Mouse (Mus musculus) forebrain, embryonic 16.5 days (tissue): ENCODE results near the gene Olfr646. TPM values are rescaled to one million over a fixed set of nuclear protein-coding genes. Genes with fewer than 3 reads are reported as not detected.

Source experiments
- ATAC-seq: fragments of 200-750 bp; cut with Nextera tagmentation; 2 replicates; pipeline ENCODE4 v1.8.0; 2017; ENCODE audit warnings: mild to moderate bottlenecking, moderate library complexity
- H3K27ac ChIP-seq: fragments of 300-500 bp; sonication (generic); 2 replicates; pipeline ENCODE4 v1.5.1; 2014; ENCODE audit warnings: low read length, control low read depth
- H3K27me3 ChIP-seq: fragments of 300-500 bp; sonication (generic); replicated peaks from 2 replicates; pipeline ENCODE4 v1.6.1; 2014; ENCODE audit warnings: low read length; ENCODE audit not compliant: control insufficient read depth, insufficient read depth
- H3K36me3 ChIP-seq: fragments of 300-500 bp; sonication (generic); 2 replicates; pipeline ENCODE4 v1.6.1; 2014; ENCODE audit not compliant: control insufficient read depth, insufficient read depth
- H3K4me1 ChIP-seq: fragments of 300-500 bp; sonication (generic); replicated peaks from 2 replicates; pipeline ENCODE4 v1.6.1; 2014; ENCODE audit warnings: low read length; ENCODE audit not compliant: control insufficient read depth, insufficient read depth
- H3K4me2 ChIP-seq: fragments of 300-500 bp; sonication (generic); 2 replicates; pipeline ENCODE4 v1.6.1; 2014; ENCODE audit warnings: mild to moderate bottlenecking, low read length, control low read depth
- H3K4me3 ChIP-seq: fragments of 300-500 bp; sonication (generic); replicated peaks from 2 replicates; pipeline ENCODE4 v1.5.1; 2014; ENCODE audit warnings: mild to moderate bottlenecking, low read length, control low read depth
- H3K9ac ChIP-seq: fragments of 300-500 bp; sonication (generic); replicated peaks from 2 replicates; pipeline ENCODE4 v1.6.1; 2014; ENCODE audit warnings: low read depth, low read length, control low read depth
- H3K9me3 ChIP-seq: fragments of 300-500 bp; sonication (generic); 2 replicates; pipeline ENCODE4 v1.6.1; 2016; ENCODE audit warnings: low read length; ENCODE audit not compliant: control insufficient read depth
- WGBS: fragments of 180-500 bp; shearing (Covaris S2); extraction: QIAGEN DNeasy Blood & Tissue Kit; methylation state at CpG from one replicate; pipeline ENCODE4 v1.1.7; 2014; 5-methylcytosine and 5-hydroxymethylcytosine counted together
- polyA plus RNA-seq: library from polyadenylated mRNA; unstranded; fragments of >200 nt; fragmentation: Nextera tagmentation; extraction: Ambion mirVana; gene quantifications from 2 replicates; pipeline ENCODE4 v1.2.1, GENCODE M21; 2015

Gene Olfr646
- polyA plus RNA-seq, result not detected in 2 replicates

DNA sequence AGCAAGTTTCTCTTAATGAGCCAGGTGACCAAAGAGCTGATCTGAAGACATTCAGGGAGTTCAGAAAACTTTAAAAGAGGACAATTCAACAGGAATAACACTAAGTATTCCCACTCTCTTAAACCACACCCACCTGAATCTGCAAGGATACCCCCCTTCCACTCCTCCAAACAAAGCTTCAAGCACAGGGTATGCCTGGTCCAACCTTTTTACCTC, at the start of gene Olfr646:
Gene Olfr646 (plus strand): TSS at position 117 of the 216 bp plus-strand sequence.
- no peak within 1 kb of the TSS for H3K4me2 ChIP-seq
- H3K27ac ChIP-seq, result no peak within 1 kb of the TSS
- no peaks in the 10 kb centered on the region for H3K27me3 ChIP-seq
- H3K9me3 ChIP-seq, result no peaks in the 10 kb centered on the region
- H3K4me3 ChIP-seq, result no peak within 1 kb of the TSS
- H3K4me1 ChIP-seq, result no peaks in the 10 kb centered on the region
- no peak for ATAC-seq
- no peak within 1 kb of the TSS for H3K9ac ChIP-seq
- no peaks in the 10 kb centered on the region for H3K36me3 ChIP-seq

- ATAC-seq, result no peak
- 94% methylated on average over 1 of the region's 1 CpGs for WGBS
Observed at GRCm38 (mm10) chr7:104059215-104059614, 45.5 kb upstream of the Olfr646 start.

GRCm38 (mm10) chr7:104061345-104061744, 43.3 kb upstream of the Olfr646 start, which contains the start of gene 4930516K23Rik:
4930516K23Rik (minus strand) TSS chr7:104061445.
- no peak for ATAC-seq
- Histone ChIP-seq H3K9me3 (no peaks in the 10 kb centered on the region), H3K27me3 (no peaks in the 10 kb centered on the region), H3K36me3 (no peaks in the 10 kb centered on the region), H3K4me2 (no peak within 1 kb of the TSS), H3K4me3 (no peak within 1 kb of the TSS), H3K9ac (no peak within 1 kb of the TSS), H3K27ac (no peak within 1 kb of the TSS), H3K4me1 (no peaks in the 10 kb centered on the region)
- WGBS, result 57% methylated on average over 2 of the region's 2 CpGs

More at GRCm38 (mm10) chr7:104059215-104059614, 45.5 kb upstream of the Olfr646 start:
- H3K9me3 ChIP-seq, result no peaks in the 10 kb centered on the region
- no peaks in the 10 kb centered on the region for H3K36me3 ChIP-seq
- no peaks in the 10 kb centered on the region for H3K27me3 ChIP-seq
- H3K4me2 ChIP-seq, result no peak overlapping the region
- no peaks in the 10 kb centered on the region for H3K4me1 ChIP-seq
- no peak overlapping the region for H3K4me3 ChIP-seq
- H3K27ac ChIP-seq, result no peak overlapping the region
- H3K9ac ChIP-seq, result no peak overlapping the region

GRCm38 (mm10) chr7:104071769-104072168, 32.9 kb upstream of the Olfr646 start, which contains the start of gene Olfr644:
Olfr644 (minus strand) TSS chr7:104071869.
- H3K27me3 ChIP-seq, result no peaks in the 10 kb centered on the region
- no peak within 1 kb of the TSS for H3K27ac ChIP-seq
- H3K4me3 ChIP-seq, result no peak within 1 kb of the TSS
- H3K36me3 ChIP-seq, result no peaks in the 10 kb centered on the region
- no peaks in the 10 kb centered on the region for H3K4me1 ChIP-seq
- WGBS, result 70% methylated on average over 2 of the region's 2 CpGs
- H3K4me2 ChIP-seq, result no peak within 1 kb of the TSS
- no peak within 1 kb of the TSS for H3K9ac ChIP-seq
- H3K9me3 ChIP-seq, result 0 out of 2 replicates have a peak, but pooled peaks cover 3% of the 10 kb centered on the region
- no peak for ATAC-seq

DNA sequence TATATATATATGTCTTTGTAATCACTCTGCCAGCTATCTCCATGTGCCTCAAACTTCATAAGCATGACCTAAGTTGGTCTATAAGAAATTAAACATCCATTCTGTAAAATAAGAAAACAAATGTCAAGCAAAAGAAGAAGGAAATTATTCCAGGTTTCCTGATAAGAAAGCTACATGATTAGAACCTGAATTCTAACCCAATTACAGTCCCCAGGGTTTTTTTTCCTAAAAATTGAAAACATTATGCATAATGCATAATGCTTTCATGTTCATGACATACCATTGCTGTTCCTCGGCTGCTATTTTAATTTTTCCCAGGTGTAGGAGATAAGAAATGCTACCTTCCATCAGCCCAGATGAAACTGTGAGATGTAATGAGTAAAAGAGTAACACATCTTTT, 19.3 kb upstream of the Olfr646 start, which contains the start of gene Olfr645:
Gene Olfr645 (minus strand): TSS at position 101 of the 400 bp plus-strand sequence.
- Histone ChIP-seq H3K4me3 (no peak within 1 kb of the TSS), H3K4me1 (no peaks in the 10 kb centered on the region), H3K4me2 (no peak within 1 kb of the TSS), H3K9ac (no peak within 1 kb of the TSS), H3K27me3 (no peaks in the 10 kb centered on the region), H3K36me3 (no peaks in the 10 kb centered on the region), H3K9me3 (no peaks in the 10 kb centered on the region), H3K27ac (no peak within 1 kb of the TSS)
- ATAC-seq, result no peak
- 88% methylated on average over 1 of the region's 1 CpGs for WGBS

DNA sequence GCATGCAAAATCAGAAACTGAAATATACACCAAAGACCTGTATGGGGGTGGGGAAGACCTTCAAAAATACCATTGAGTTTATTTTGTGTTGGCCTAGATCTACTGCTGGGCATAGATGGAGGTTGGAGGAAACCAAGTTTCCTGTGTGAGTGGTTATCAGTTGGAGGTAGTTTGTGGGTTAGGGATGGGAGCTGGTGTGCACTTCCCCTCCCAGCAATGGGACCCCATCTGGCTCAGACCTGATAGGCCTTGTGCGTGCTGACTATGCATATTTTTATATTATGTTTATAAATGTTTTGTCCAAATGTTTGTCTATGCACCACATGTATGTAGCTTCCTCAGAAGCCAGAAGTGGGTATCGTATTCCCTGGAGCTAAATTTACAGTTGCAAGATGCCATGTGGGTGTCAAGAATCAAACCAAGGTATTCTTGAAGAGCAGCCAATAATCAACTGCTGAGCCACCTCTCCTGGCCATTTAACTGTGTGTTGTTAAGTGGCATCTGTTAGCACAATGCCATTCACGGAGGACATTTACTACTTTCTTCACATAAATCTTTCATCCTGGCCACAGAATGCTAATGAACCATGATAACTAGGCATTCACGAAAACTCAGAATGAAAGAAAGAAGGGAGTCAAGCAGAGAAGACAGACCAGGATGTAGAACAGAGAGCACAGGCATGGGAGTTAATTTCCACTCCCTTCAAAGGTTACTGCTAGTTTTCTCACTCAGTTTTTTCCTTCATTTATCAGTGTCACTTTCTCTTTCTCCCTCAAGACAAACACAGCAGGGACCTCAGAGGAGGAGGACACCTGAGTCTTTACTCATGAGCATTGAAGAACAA, 538 bp upstream of the Olfr646 start:
- H3K36me3 ChIP-seq, result no peaks in the 10 kb centered on the region
- no peak overlapping the region for H3K4me2 ChIP-seq
- no peaks in the 10 kb centered on the region for H3K9me3 ChIP-seq
- no peaks in the 10 kb centered on the region for H3K27me3 ChIP-seq
- H3K4me1 ChIP-seq, result no peaks in the 10 kb centered on the region
- no peak overlapping the region for H3K4me3 ChIP-seq
- no peak for ATAC-seq
- no peak overlapping the region for H3K27ac ChIP-seq
- no peak overlapping the region for H3K9ac ChIP-seq
- 54% methylated on average over 4 of the region's 4 CpGs for WGBS

DNA sequence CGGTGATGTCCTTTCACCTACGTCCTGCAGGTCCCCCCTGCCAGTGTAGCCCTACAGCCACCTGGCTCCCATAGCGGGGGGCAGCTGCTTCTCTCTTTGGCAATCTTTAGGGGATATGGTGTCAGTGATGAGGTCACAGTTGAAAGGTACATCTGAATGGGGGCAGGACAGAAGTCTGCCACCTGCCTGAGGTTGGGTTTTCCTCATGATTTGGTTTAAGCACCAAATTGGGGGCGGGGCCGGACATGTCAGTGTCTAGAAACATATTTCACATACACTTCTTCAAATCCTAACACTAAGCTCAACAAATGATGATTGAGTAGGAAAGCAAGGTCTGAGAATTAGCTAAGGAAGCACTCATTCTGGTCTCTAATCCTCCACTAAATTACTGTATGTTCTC, 25.1 kb downstream of the Olfr646 start, which contains the start of gene Ubqln5:
Gene Ubqln5 (minus strand): TSS at position 101 of the 400 bp plus-strand sequence.
- H3K4me3 ChIP-seq, result no peak within 1 kb of the TSS
- H3K27ac ChIP-seq, result no peak within 1 kb of the TSS
- no peak for ATAC-seq
- 89% methylated on average over 5 of the region's 5 CpGs for WGBS
- no peaks in the 10 kb centered on the region for H3K36me3 ChIP-seq
- no peaks in the 10 kb centered on the region for H3K4me1 ChIP-seq
- H3K9ac ChIP-seq, result no peak within 1 kb of the TSS
- H3K27me3 ChIP-seq, result no peaks in the 10 kb centered on the region
- no peak within 1 kb of the TSS for H3K4me2 ChIP-seq
- H3K9me3 ChIP-seq, result no peaks in the 10 kb centered on the region

GRCm38 (mm10) chr7:104137305-104137704, 32.6 kb downstream of the Olfr646 start, which contains the start of gene Olfr643:
Olfr643 (minus strand) TSS chr7:104137405.
- H3K4me2 ChIP-seq, result no peak within 1 kb of the TSS
- no peaks in the 10 kb centered on the region for H3K27me3 ChIP-seq
- no peaks in the 10 kb centered on the region for H3K4me1 ChIP-seq
- H3K9me3 ChIP-seq, result no peaks in the 10 kb centered on the region
- H3K27ac ChIP-seq, result no peak within 1 kb of the TSS
- no peak within 1 kb of the TSS for H3K9ac ChIP-seq
- 86% methylated on average over 5 of the region's 5 CpGs for WGBS
- no peaks in the 10 kb centered on the region for H3K36me3 ChIP-seq
- H3K4me3 ChIP-seq, result no peak within 1 kb of the TSS
- ATAC-seq, result no peak

DNA sequence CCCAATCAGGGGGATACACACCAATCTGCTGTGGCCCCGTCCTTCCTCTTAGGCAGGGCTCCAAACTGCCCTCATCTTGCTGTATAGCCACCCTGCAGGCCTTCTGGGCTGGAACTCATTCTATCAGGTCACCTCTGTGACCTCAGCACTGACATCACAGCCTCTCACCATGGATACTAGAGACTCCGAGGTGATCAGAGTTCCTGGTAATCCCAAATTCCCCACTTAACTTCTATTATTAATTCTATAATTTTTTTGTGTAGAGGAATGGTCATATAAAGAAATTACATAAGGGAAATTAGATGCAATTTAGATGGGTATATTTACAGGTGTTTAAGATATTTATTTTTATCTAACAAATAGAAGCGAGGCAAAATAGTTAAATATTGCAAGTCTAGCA, 38.5 kb downstream of the Olfr646 start, which contains the start of gene Ubqln3:
Gene Ubqln3 (minus strand): TSS at position 101 of the 400 bp plus-strand sequence.
- H3K27me3 ChIP-seq, result no peaks in the 10 kb centered on the region
- ATAC-seq, result no peak
- H3K4me2 ChIP-seq, result no peak within 1 kb of the TSS
- H3K4me3 ChIP-seq, result no peak within 1 kb of the TSS
- 72% methylated on average over 3 of the region's 3 CpGs for WGBS
- H3K9ac ChIP-seq, result no peak within 1 kb of the TSS
- H3K36me3 ChIP-seq, result no peaks in the 10 kb centered on the region
- no peak within 1 kb of the TSS for H3K27ac ChIP-seq
- no peaks in the 10 kb centered on the region for H3K4me1 ChIP-seq
- H3K9me3 ChIP-seq, result no peaks in the 10 kb centered on the region
